Mouse (Mus musculus) stomach, postnatal 0 days (tissue): ENCODE measurements around the gene 4931428L18Rik.

ENCODE experiments used
- CTCF ChIP-seq: IDR thresholded peaks from 2 replicates; pipeline ENCODE4 v1.5.1; 2016; ENCODE audit warnings: antibody characterized with exemption, low read depth, mild to moderate bottlenecking, moderate library complexity
- EP300 ChIP-seq: optimal IDR thresholded peaks from 2 replicates; pipeline ENCODE3; 2016; ENCODE audit warnings: antibody characterized with exemption

DNA sequence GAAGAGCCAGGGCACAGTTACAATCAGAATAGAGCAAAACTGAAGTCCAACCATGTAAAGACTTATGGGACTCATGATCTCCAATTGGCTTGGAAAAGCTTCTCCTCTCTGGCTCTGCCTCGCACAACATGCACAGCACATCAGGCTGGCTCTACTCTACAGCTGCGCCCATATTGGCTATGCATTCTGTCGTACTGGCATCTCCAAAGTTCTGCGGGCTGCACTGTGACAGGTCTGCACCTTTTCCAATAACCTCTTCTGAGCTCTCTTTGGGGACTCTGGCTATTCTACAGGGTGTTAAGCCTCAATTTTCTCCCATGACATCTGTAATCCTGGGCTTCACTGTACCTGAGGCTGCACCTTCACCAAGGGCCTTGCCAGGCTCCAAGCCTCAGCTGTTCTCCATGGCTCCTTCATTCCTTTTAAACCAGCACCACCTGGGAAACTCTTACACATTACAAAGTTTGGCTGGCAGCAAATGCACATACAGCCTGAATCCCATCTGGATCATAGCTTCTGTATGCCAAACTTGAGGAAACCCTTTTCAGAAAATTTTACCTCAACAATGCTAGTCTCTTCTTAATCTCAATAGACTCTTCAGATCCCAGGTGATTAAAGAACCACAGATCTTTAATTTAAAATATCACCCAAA, 1.8 kb downstream of the 4931428L18Rik start:
- TF ChIP-seq CTCF (no peak), EP300 (no peak)
